Mouse (Mus musculus) kidney, adult 11 months (tissue): ENCODE data around the gene Chchd6.
A peak's percentile ranks its signal among the peaks of the same experiment; 100 is the strongest.

Experiments
- DNase-seq: peaks from one replicate; pipeline ENCODE4 v3.0.0; 2022

Gene Chchd6

GRCm38 (mm10) chr6:89353101-89353500 lies 242.4 kb downstream of the Chchd6 start:
- DNase-seq: peak; percentile 76

- peak; percentile 83 for DNase-seq
Observed at GRCm38 (mm10) chr6:89351441-89352137, 243.9 kb downstream of the Chchd6 start.

- DNase-seq: no peak
Observed at GRCm38 (mm10) chr6:89350520-89350919, 244.9 kb downstream of the Chchd6 start.

- DNase-seq: no peak
Observed at GRCm38 (mm10) chr6:89350037-89350515, 245.4 kb downstream of the Chchd6 start.

- DNase-seq: no peak
Observed at GRCm38 (mm10) chr6:89348363-89348762, 247.1 kb downstream of the Chchd6 start.

- no peak for DNase-seq
Observed at GRCm38 (mm10) chr6:89347792-89348191, 247.7 kb downstream of the Chchd6 start.

GRCm38 (mm10) chr6:89345855-89346254 lies 249.6 kb downstream of the Chchd6 start:
- DNase-seq: no peak

- no peak for DNase-seq
Observed at GRCm38 (mm10) chr6:89345486-89345785, 250.0 kb downstream of the Chchd6 start.

- peak; percentile 94 for DNase-seq
Observed at GRCm38 (mm10) chr6:89344613-89345485, 250.6 kb downstream of the Chchd6 start.

- DNase-seq: no peak
Observed at GRCm38 (mm10) chr6:89341981-89342380, 253.5 kb downstream of the Chchd6 start.

- DNase-seq: peak; percentile 53
Observed at GRCm38 (mm10) chr6:89339447-89339846, 256.0 kb downstream of the Chchd6 start.

- no peak for DNase-seq
Observed at GRCm38 (mm10) chr6:89338733-89339132, 256.7 kb downstream of the Chchd6 start.

- no peak for DNase-seq
Observed at GRCm38 (mm10) chr6:89337574-89337973, 257.9 kb downstream of the Chchd6 start.

- no peak for DNase-seq
Observed at GRCm38 (mm10) chr6:89333964-89334702, 261.3 kb downstream of the Chchd6 start.
